Mouse (Mus musculus) liver, embryonic 14.5 days (tissue): ENCODE results near the gene Scin.

ENCODE experiments used
- CTCF ChIP-seq: IDR thresholded peaks from 2 replicates; pipeline ENCODE4 v1.5.1; 2016; ENCODE audit warnings: antibody characterized with exemption, low read depth, control low read depth
- EP300 ChIP-seq: IDR thresholded peaks from 2 replicates; pipeline ENCODE4 v1.6.1; 2016; ENCODE audit warnings: antibody characterized with exemption, low read depth

GRCm38 (mm10) chr12:40090017-40090416, 44.0 kb downstream of the Scin start:
- TF ChIP-seq EP300 (no peak), CTCF (no peak)
